ENCODE assay signal across 16 mouse cellular contexts in genomic region chr11:51860666-51861065, GRCm38 (mm10).
"Had no signal": no experiment of that assay in that cellular context is flagged by ENCODE, and none has a peak within 500 bp of the region (broad histone marks: within the 10 kb centered on the region; RNA-seq: fewer than 3 reads in every experiment).

No protein-coding gene starts in this region.

- H3K27ac ChIP-seq: neural tube, embryonic 13.5 days; neural tube, embryonic 15.5 days; stomach, embryonic 15.5 days; stomach, postnatal 0 days had no signal

- H3K9me3 ChIP-seq: neural tube, embryonic 13.5 days; neural tube, embryonic 15.5 days; stomach, embryonic 15.5 days had no signal

- H3K27me3 ChIP-seq: stomach, embryonic 15.5 days had no signal

- H3K4me3 ChIP-seq: neural tube, embryonic 13.5 days; neural tube, embryonic 15.5 days; stomach, embryonic 15.5 days had no signal

- H3K9ac ChIP-seq: neural tube, embryonic 13.5 days; neural tube, embryonic 15.5 days; stomach, embryonic 15.5 days had no signal

- H3K4me2 ChIP-seq: neural tube, embryonic 13.5 days; neural tube, embryonic 15.5 days; stomach, embryonic 15.5 days had no signal

- H3K36me3 ChIP-seq: neural tube, embryonic 13.5 days; neural tube, embryonic 15.5 days; stomach, embryonic 15.5 days had no signal

- DNase-seq: retina, postnatal 1 day; right cerebral cortex, adult 18-20 months; right cerebral cortex, postnatal 14 days; right cerebral cortex, postnatal 25 days; right cerebral cortex, postnatal 4 days; spleen, adult 18-20 months; thymus, adult 18-20 months; thymus, adult 2 months; thymus, postnatal 14 days; thymus, postnatal 25 days; thymus, postnatal 36 days; thymus, postnatal 4 days had no signal
